Mouse (Mus musculus): ENCODE measurements around the gene Otub1.

GRCm38 (mm10) chr19:7172051-7172866 lies 33.9 kb downstream of the Otub1 start:
- TF ChIP-seq CTCF (conservative IDR thresholded peaks at IDR 0.05 in 1 of 2, IDR thresholded peaks at IDR 0.05 in 1 of 2; ENCODE audit: low read depth in 2 of 2, low read length in 2 of 2): no peak
- TF ChIP-seq ELF1 (IDR thresholded peaks at IDR 0.05; ENCODE audit: low read depth, low read length): no peak
- TF ChIP-seq E2F4 (IDR thresholded peaks at IDR 0.05; ENCODE audit: insufficient replicate concordance, low read depth, low read length): no peak
- TF ChIP-seq MAZ (IDR thresholded peaks at IDR 0.05; ENCODE audit: low read depth, low read length): no peak
- no peak for TF ChIP-seq ZKSCAN1 (IDR thresholded peaks at IDR 0.05; ENCODE audit: borderline replicate concordance, low read depth, low read length)
- TF ChIP-seq TCF12 (IDR thresholded peaks at IDR 0.05; ENCODE audit: low read depth, low read length): no peak
- no peak for TF ChIP-seq ETS1 (conservative IDR thresholded peaks at IDR 0.05; ENCODE audit: low read depth, low read length)
- no peak for TF ChIP-seq JUN (IDR thresholded peaks at IDR 0.05; ENCODE audit: insufficient read depth, low read depth, low read length)
- TF ChIP-seq POLR2A (IDR thresholded peaks at IDR 0.05; ENCODE audit: low read depth, low read length): no peak
- TF ChIP-seq BHLHE40 (IDR thresholded peaks at IDR 0.05; ENCODE audit: low read depth, low read length): no peak
- no peak for TF ChIP-seq MYC (IDR thresholded peaks at IDR 0.05; ENCODE audit: low read depth, low read length)

Measured in CH12.LX (cell line).